Mouse (Mus musculus): ENCODE measurements around the gene Slc25a35. TPM values are rescaled to one million over a fixed set of nuclear protein-coding genes. Genes with fewer than 3 reads are reported as not detected.

The Slc25a35 gene
- polyA plus RNA-seq, 1 experiment from 2014 or later, result 1.2 TPM

DNA sequence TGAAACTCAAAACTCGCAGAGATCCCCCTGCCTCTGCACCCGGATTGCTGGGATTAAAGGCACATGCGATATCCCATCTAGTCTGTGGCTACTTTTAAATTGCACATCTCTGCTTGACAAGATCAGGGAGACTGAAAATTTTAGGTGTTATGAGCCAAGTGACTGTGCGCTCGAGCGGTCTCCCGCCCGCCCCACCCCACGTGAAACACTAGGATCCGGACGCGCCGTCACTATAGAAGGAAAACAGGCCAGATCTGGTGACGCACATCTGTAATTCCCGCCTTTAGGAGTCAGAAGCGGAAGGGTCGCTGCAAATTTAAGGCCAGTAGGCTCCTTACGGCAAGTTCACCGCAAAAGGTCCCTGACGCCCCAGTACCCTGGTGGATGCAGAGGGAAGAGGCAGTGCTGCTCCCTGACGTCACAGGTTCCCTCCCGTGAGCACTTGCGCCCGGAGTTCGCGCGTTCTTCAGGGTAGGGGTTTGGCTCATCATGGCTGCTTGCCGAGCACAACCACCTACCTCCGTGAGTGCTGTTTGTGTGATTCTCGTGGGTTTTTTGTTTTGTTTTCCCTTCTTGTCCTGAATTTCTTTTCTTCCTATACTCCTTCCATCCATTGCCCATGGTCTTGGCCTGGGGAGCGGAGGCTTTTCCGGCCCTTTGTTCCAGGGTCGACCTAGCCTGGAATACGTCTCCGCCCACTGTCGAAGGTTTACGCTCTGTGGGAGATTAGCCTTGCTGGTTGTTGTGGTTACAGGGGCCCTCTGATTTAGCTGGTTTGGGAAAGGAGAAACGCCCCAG lies 47.9 kb downstream of the Slc25a35 start, which contains the start of gene Ctc1:
Ctc1 (plus strand) TSS at position 268 of the 798 bp plus-strand sequence.
- peak; percentile 94 for ATAC-seq (ENCODE audit: insufficient number of reproducible peaks, insufficient read depth, low FRiP score, low read depth)
- Histone ChIP-seq H3K9me3 (ENCODE audit: control insufficient read depth, low read length) (no peaks in the 10 kb centered on the region), H3K36me3 (ENCODE audit: control insufficient read depth, insufficient read depth, low read length) (peaks cover 4% of the 10 kb centered on the region; the same call in 1 of the 2 replicates), H3K4me2 (ENCODE audit: low read length) (peak within 1 kb of the TSS; percentile 70), H3K27me3 (ENCODE audit: control insufficient read depth, insufficient read depth, low read length) (no peaks in the 10 kb centered on the region), H3K9ac (ENCODE audit: low read length) (peak within 1 kb of the TSS; percentile 87), H3K4me3 (ENCODE audit: control insufficient read depth in 1 of 2, insufficient read depth in 1 of 2, low read depth in 1 of 2, low read length in 2 of 2) (peak within 1 kb of the TSS; percentile 72 to 80), H3K27ac (replicated peaks in 1 of 2; ENCODE audit: control insufficient read depth in 1 of 2, insufficient read depth in 1 of 2, low read depth in 2 of 2, low read length in 2 of 2) (peak within 1 kb of the TSS; percentile 90 to 93), H3K4me1 (ENCODE audit: control insufficient read depth in 2 of 2, insufficient read depth in 2 of 2, low read length in 2 of 2) (peaks cover 5 to 18% of the 10 kb centered on the region in 2 experiments)
- 3% methylated on average over 38 of the region's 38 CpGs for WGBS

DNA sequence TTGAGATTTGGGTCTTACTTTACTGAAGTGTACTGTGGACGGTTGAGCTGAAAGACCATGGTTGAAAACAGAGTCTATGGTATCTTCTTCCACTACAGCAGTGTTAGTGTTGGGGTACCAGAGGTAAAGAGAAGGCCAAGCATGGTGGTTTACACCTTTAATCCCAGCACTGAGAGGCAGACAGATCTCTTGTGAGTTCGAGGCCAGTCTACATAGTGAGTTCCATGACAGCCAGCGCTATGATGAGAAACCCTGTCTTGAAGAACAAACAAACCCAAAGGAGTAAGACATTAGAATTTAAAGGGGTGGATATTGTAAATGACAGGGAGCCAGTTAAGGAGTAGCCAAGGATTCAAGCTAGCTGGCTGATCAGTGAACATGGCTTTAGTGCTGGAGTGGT lies 48.8 kb downstream of the Slc25a35 start:
- WGBS, result 50% methylated on average over 3 of the region's 3 CpGs
- no peak for ATAC-seq (ENCODE audit: insufficient number of reproducible peaks, insufficient read depth, low FRiP score, low read depth)
- H3K27ac ChIP-seq (replicated peaks in 1 of 2; ENCODE audit: control insufficient read depth in 1 of 2, insufficient read depth in 1 of 2, low read depth in 2 of 2, low read length in 2 of 2), result peak overlapping the region; percentile 90 to 93; a peak in 2 of 4 replicates

GRCm38 (mm10) chr11:69020691-69021090 lies 52.8 kb downstream of the Slc25a35 start:
- no peak overlapping the region for H3K27ac ChIP-seq (replicated peaks in 1 of 2; ENCODE audit: control insufficient read depth in 1 of 2, insufficient read depth in 1 of 2, low read depth in 2 of 2, low read length in 2 of 2)
- no peak overlapping the region for H3K4me2 ChIP-seq (ENCODE audit: low read length)
- no peak overlapping the region for H3K9ac ChIP-seq (ENCODE audit: low read length)
- H3K9me3 ChIP-seq (ENCODE audit: control insufficient read depth, low read length), result no peaks in the 10 kb centered on the region
- H3K36me3 ChIP-seq (ENCODE audit: control insufficient read depth, insufficient read depth, low read length), result peaks cover 52% of the 10 kb centered on the region
- H3K4me1 ChIP-seq (ENCODE audit: control insufficient read depth in 2 of 2, insufficient read depth in 2 of 2, low read length in 2 of 2), result peaks cover 5 to 6% of the 10 kb centered on the region in 2 experiments; a peak in 3 of 4 replicates
- no peaks in the 10 kb centered on the region for H3K27me3 ChIP-seq (ENCODE audit: control insufficient read depth, insufficient read depth, low read length)
- no peak overlapping the region for H3K4me3 ChIP-seq (ENCODE audit: control insufficient read depth in 1 of 2, insufficient read depth in 1 of 2, low read depth in 1 of 2, low read length in 2 of 2)
- no peak for ATAC-seq (ENCODE audit: insufficient number of reproducible peaks, insufficient read depth, low FRiP score, low read depth)

More for the DNA sequence above, 48.8 kb downstream of the Slc25a35 start:
- Histone ChIP-seq H3K4me1 (ENCODE audit: control insufficient read depth in 2 of 2, insufficient read depth in 2 of 2, low read length in 2 of 2) (peaks cover 5 to 11% of the 10 kb centered on the region in 2 experiments), H3K36me3 (ENCODE audit: control insufficient read depth, insufficient read depth, low read length) (peaks cover 13% of the 10 kb centered on the region), H3K4me3 (ENCODE audit: control insufficient read depth in 1 of 2, insufficient read depth in 1 of 2, low read depth in 1 of 2, low read length in 2 of 2) (peak overlapping the region; percentile 72 to 80; a peak in 3 of 4 replicates), H3K9me3 (ENCODE audit: control insufficient read depth, low read length) (no peaks in the 10 kb centered on the region), H3K4me2 (ENCODE audit: low read length) (peak overlapping the region; percentile 70), H3K9ac (ENCODE audit: low read length) (peak overlapping the region; percentile 87), H3K27me3 (ENCODE audit: control insufficient read depth, insufficient read depth, low read length) (no peaks in the 10 kb centered on the region)

Small RNA genes lying within 50 kb of the gene (microRNA-seq; reads per million reads assigned to microRNA genes)
- 4.2 reads per million, percentile 12 among the genes with 10 or more reads in this experiment for gene Mir3062

Other genes starting within 250 kb of the Slc25a35 start
- 61.8 and 63.2 TPM in 2 replicates for gene Ndel1, start 96.3 kb upstream of the Slc25a35 start, polyA plus RNA-seq (2014; fragmentation: Nextera tagmentation; extraction: Ambion mirVana)
- gene Rnf222, start 79.6 kb upstream of the Slc25a35 start, polyA plus RNA-seq (2014; fragmentation: Nextera tagmentation; extraction: Ambion mirVana), result 0.05 TPM in 1 of 2 replicates, not detected in the other
- 669 and 732 TPM in 2 replicates for gene Rpl26, start 66.5 kb upstream of the Slc25a35 start, polyA plus RNA-seq (2014; fragmentation: Nextera tagmentation; extraction: Ambion mirVana)
- not detected in 2 replicates for gene Odf4, start 41.0 kb upstream of the Slc25a35 start, polyA plus RNA-seq (2014; fragmentation: Nextera tagmentation; extraction: Ambion mirVana)
- 10.7 and 10.8 TPM in 2 replicates for gene Arhgef15, start 10.7 kb upstream of the Slc25a35 start, polyA plus RNA-seq (2014; fragmentation: Nextera tagmentation; extraction: Ambion mirVana)
- 68.8 and 71.8 TPM in 2 replicates for gene Rangrf, start 7.1 kb downstream of the Slc25a35 start, polyA plus RNA-seq (2014; fragmentation: Nextera tagmentation; extraction: Ambion mirVana)
- 14.3 and 16.5 TPM in 2 replicates for gene Pfas, start 40.3 kb downstream of the Slc25a35 start, polyA plus RNA-seq (2014; fragmentation: Nextera tagmentation; extraction: Ambion mirVana)
- 38.8 and 43.8 TPM in 2 replicates for gene Ctc1, start 47.8 kb downstream of the Slc25a35 start, polyA plus RNA-seq (2014; fragmentation: Nextera tagmentation; extraction: Ambion mirVana)
- 61.7 and 64.8 TPM in 2 replicates for gene Aurkb, start 77.5 kb downstream of the Slc25a35 start, polyA plus RNA-seq (2014; fragmentation: Nextera tagmentation; extraction: Ambion mirVana)
- gene Borcs6, start 91.6 kb downstream of the Slc25a35 start, polyA plus RNA-seq (2014; fragmentation: Nextera tagmentation; extraction: Ambion mirVana), result 13.0 and 14.1 TPM in 2 replicates
- 33.5 and 34.4 TPM in 2 replicates for gene Tmem107, start 102.7 kb downstream of the Slc25a35 start, polyA plus RNA-seq (2014; fragmentation: Nextera tagmentation; extraction: Ambion mirVana)
- gene Vamp2, start 120.4 kb downstream of the Slc25a35 start, polyA plus RNA-seq (2014; fragmentation: Nextera tagmentation; extraction: Ambion mirVana), result 81.5 and 93.9 TPM in 2 replicates
- 16.0 and 17.8 TPM in 2 replicates for gene Per1, start 127.1 kb downstream of the Slc25a35 start, polyA plus RNA-seq (2014; fragmentation: Nextera tagmentation; extraction: Ambion mirVana)
- gene Hes7, start 152.3 kb downstream of the Slc25a35 start, polyA plus RNA-seq (2014; fragmentation: Nextera tagmentation; extraction: Ambion mirVana), result 0.43 and 0.47 TPM in 2 replicates
- 0.28 and 1.2 TPM in 2 replicates for gene 9130213A22Rik, start 154.5 kb downstream of the Slc25a35 start, polyA plus RNA-seq (2014; fragmentation: Nextera tagmentation; extraction: Ambion mirVana)
- gene Aloxe3, start 157.8 kb downstream of the Slc25a35 start, polyA plus RNA-seq (2014; fragmentation: Nextera tagmentation; extraction: Ambion mirVana), result 0.09 and 0.15 TPM in 2 replicates
- gene Alox12b, start 188.9 kb downstream of the Slc25a35 start, polyA plus RNA-seq (2014; fragmentation: Nextera tagmentation; extraction: Ambion mirVana), result not detected in 2 replicates
- gene Alox8, start 229.7 kb downstream of the Slc25a35 start, polyA plus RNA-seq (2014; fragmentation: Nextera tagmentation; extraction: Ambion mirVana), result 1.3 and 2.7 TPM in 2 replicates

Data from heart, embryonic 14.5 days (tissue).